Mouse (Mus musculus): ENCODE results near the gene Cltc. TPM values are rescaled to one million over a fixed set of nuclear protein-coding genes. Genes with fewer than 3 reads are reported as not detected.

Cltc gene
- polyA plus RNA-seq, 1 experiment, result 158 TPM

- TF ChIP-seq POLR2A (IDR thresholded peaks at IDR 0.05; ENCODE audit: insufficient read depth, low read depth, low read length), result no peak
- no peak for TF ChIP-seq CTCF (IDR thresholded peaks at IDR 0.05; ENCODE audit: insufficient read depth, low read depth, low read length)
- no peak overlapping the region for H3K27ac ChIP-seq (ENCODE audit: insufficient read depth, low read depth, low read length)
- no peaks in the 10 kb centered on the region for H3K4me1 ChIP-seq (ENCODE audit: control insufficient read depth, insufficient read depth, low read length)
- H3K4me3 ChIP-seq (ENCODE audit: insufficient read depth, low read depth, low read length), result no peak overlapping the region
Observed at GRCm38 (mm10) chr11:86663977-86664376, 93.4 kb downstream of the Cltc start.

GRCm38 (mm10) chr11:86662986-86663895 is 94.1 kb downstream of the Cltc start:
- 92% methylated on average over 8 of the region's 8 CpGs for WGBS
- Histone ChIP-seq H3K4me1 (ENCODE audit: control insufficient read depth, insufficient read depth, low read length) (no peaks in the 10 kb centered on the region), H3K4me3 (ENCODE audit: insufficient read depth, low read depth, low read length) (no peak overlapping the region), H3K27ac (ENCODE audit: insufficient read depth, low read depth, low read length) (no peak overlapping the region)
- TF ChIP-seq POLR2A (IDR thresholded peaks at IDR 0.05; ENCODE audit: insufficient read depth, low read depth, low read length) (no peak), CTCF (IDR thresholded peaks at IDR 0.05; ENCODE audit: insufficient read depth, low read depth, low read length) (no peak)

GRCm38 (mm10) chr11:86657863-86658262 is 99.5 kb downstream of the Cltc start:
- no peaks in the 10 kb centered on the region for H3K4me1 ChIP-seq (ENCODE audit: control insufficient read depth, insufficient read depth, low read length)
- H3K4me3 ChIP-seq (ENCODE audit: insufficient read depth, low read depth, low read length), result no peak overlapping the region
- no peak for TF ChIP-seq CTCF (IDR thresholded peaks at IDR 0.05; ENCODE audit: insufficient read depth, low read depth, low read length)
- H3K27ac ChIP-seq (ENCODE audit: insufficient read depth, low read depth, low read length), result no peak overlapping the region

GRCm38 (mm10) chr11:86656849-86657567 is 100.4 kb downstream of the Cltc start:
- WGBS, result 86% methylated on average over 4 of the region's 4 CpGs
- Histone ChIP-seq H3K4me1 (ENCODE audit: control insufficient read depth, insufficient read depth, low read length) (no peaks in the 10 kb centered on the region), H3K4me3 (ENCODE audit: insufficient read depth, low read depth, low read length) (no peak overlapping the region), H3K27ac (ENCODE audit: insufficient read depth, low read depth, low read length) (no peak overlapping the region)
- TF ChIP-seq CTCF (IDR thresholded peaks at IDR 0.05; ENCODE audit: insufficient read depth, low read depth, low read length), result no peak

- no peak for TF ChIP-seq CTCF (IDR thresholded peaks at IDR 0.05; ENCODE audit: insufficient read depth, low read depth, low read length)
- H3K27ac ChIP-seq (ENCODE audit: insufficient read depth, low read depth, low read length), result no peak overlapping the region
- H3K4me1 ChIP-seq (ENCODE audit: control insufficient read depth, insufficient read depth, low read length), result no peaks in the 10 kb centered on the region
- no peak overlapping the region for H3K4me3 ChIP-seq (ENCODE audit: insufficient read depth, low read depth, low read length)
- WGBS, result 70% methylated on average over 1 of the region's 1 CpGs
Observed at GRCm38 (mm10) chr11:86655671-86656070, 101.7 kb downstream of the Cltc start.

- 84% methylated on average over 4 of the region's 4 CpGs for WGBS
- TF ChIP-seq CTCF (IDR thresholded peaks at IDR 0.05; ENCODE audit: insufficient read depth, low read depth, low read length), result no peak
- TF ChIP-seq POLR2A (IDR thresholded peaks at IDR 0.05; ENCODE audit: insufficient read depth, low read depth, low read length), result no peak
- Histone ChIP-seq H3K27ac (ENCODE audit: insufficient read depth, low read depth, low read length) (no peak overlapping the region), H3K4me1 (ENCODE audit: control insufficient read depth, insufficient read depth, low read length) (no peaks in the 10 kb centered on the region), H3K4me3 (ENCODE audit: insufficient read depth, low read depth, low read length) (no peak overlapping the region)
Observed at GRCm38 (mm10) chr11:86654096-86654495, 103.3 kb downstream of the Cltc start.

- TF ChIP-seq POLR2A (IDR thresholded peaks at IDR 0.05; ENCODE audit: insufficient read depth, low read depth, low read length) (no peak), CTCF (IDR thresholded peaks at IDR 0.05; ENCODE audit: insufficient read depth, low read depth, low read length) (no peak)
- 32% methylated on average over 3 of the region's 3 CpGs for WGBS
- Histone ChIP-seq H3K4me3 (ENCODE audit: insufficient read depth, low read depth, low read length) (no peak overlapping the region), H3K4me1 (ENCODE audit: control insufficient read depth, insufficient read depth, low read length) (no peaks in the 10 kb centered on the region), H3K27ac (ENCODE audit: insufficient read depth, low read depth, low read length) (no peak overlapping the region)
Observed at GRCm38 (mm10) chr11:86653446-86653845, 103.9 kb downstream of the Cltc start.

GRCm38 (mm10) chr11:86652578-86652979 is 104.8 kb downstream of the Cltc start:
- H3K27ac ChIP-seq (ENCODE audit: insufficient read depth, low read depth, low read length), result no peak overlapping the region
- 70% methylated on average over 4 of the region's 4 CpGs for WGBS
- no peak overlapping the region for H3K4me3 ChIP-seq (ENCODE audit: insufficient read depth, low read depth, low read length)
- TF ChIP-seq POLR2A (IDR thresholded peaks at IDR 0.05; ENCODE audit: insufficient read depth, low read depth, low read length) (no peak), CTCF (IDR thresholded peaks at IDR 0.05; ENCODE audit: insufficient read depth, low read depth, low read length) (no peak)
- no peaks in the 10 kb centered on the region for H3K4me1 ChIP-seq (ENCODE audit: control insufficient read depth, insufficient read depth, low read length)

- 85% methylated on average over 6 of the region's 6 CpGs for WGBS
- Histone ChIP-seq H3K27ac (ENCODE audit: insufficient read depth, low read depth, low read length) (no peak overlapping the region), H3K4me1 (ENCODE audit: control insufficient read depth, insufficient read depth, low read length) (no peaks in the 10 kb centered on the region), H3K4me3 (ENCODE audit: insufficient read depth, low read depth, low read length) (no peak overlapping the region)
- TF ChIP-seq CTCF (IDR thresholded peaks at IDR 0.05; ENCODE audit: insufficient read depth, low read depth, low read length) (no peak), POLR2A (IDR thresholded peaks at IDR 0.05; ENCODE audit: insufficient read depth, low read depth, low read length) (no peak)
Observed at GRCm38 (mm10) chr11:86650676-86651075, 106.7 kb downstream of the Cltc start.

Data from olfactory bulb, adult 2 months (tissue).